Mouse (Mus musculus): ENCODE measurements around the gene Pomgnt1. TPM values are rescaled to one million over a fixed set of nuclear protein-coding genes. Genes with fewer than 3 reads are reported as not detected.

Pomgnt1 gene
- polyA plus RNA-seq, 1 experiment = 40.1 TPM

DNA sequence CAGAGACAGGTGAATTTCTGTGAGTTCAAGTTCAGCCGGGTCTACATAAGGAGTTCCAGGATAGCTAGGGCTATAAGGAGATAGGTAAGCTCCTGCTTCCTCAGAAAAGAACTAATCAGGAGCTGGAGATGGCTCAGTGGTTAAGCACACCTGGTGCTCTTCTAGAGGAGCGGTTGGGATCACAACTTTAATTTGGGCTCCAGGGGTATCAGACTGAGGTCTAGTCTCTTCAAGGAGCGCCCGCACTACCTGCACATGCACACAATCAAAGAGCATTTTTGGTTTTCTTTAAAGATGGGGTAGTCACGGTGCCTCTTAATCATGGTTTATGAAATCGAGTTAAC, 26.1 kb downstream of the Pomgnt1 start:
- no peak for TF ChIP-seq CTCF (IDR thresholded peaks at IDR 0.05; ENCODE audit: borderline replicate concordance, control insufficient read depth, extremely low read depth, insufficient read depth, low read length, poor library complexity)
- TF ChIP-seq POLR2A (IDR thresholded peaks at IDR 0.05; ENCODE audit: control insufficient read depth, extremely low read depth, insufficient read depth, low read length, poor library complexity) = no peak
- WGBS = 34% methylated on average over 6 of the region's 6 CpGs
- Histone ChIP-seq H3K27me3 (ENCODE audit: control insufficient read depth, insufficient read depth, low read length) (no peaks in the 10 kb centered on the region), H3K27ac (ENCODE audit: control insufficient read depth, insufficient read depth, low read length) (no peak overlapping the region), H3K4me3 (ENCODE audit: control insufficient read depth, insufficient read depth, low read length) (peak overlapping the region; percentile 70), H3K4me1 (replicated peaks; ENCODE audit: control insufficient read depth, insufficient read depth, low read length) (peaks cover 12% of the 10 kb centered on the region), H3K36me3 (ENCODE audit: control insufficient read depth, insufficient read depth, low read length) (0 out of 2 replicates have a peak, but pooled peaks cover 4% of the 10 kb centered on the region)
- no peak for DNase-seq

DNA sequence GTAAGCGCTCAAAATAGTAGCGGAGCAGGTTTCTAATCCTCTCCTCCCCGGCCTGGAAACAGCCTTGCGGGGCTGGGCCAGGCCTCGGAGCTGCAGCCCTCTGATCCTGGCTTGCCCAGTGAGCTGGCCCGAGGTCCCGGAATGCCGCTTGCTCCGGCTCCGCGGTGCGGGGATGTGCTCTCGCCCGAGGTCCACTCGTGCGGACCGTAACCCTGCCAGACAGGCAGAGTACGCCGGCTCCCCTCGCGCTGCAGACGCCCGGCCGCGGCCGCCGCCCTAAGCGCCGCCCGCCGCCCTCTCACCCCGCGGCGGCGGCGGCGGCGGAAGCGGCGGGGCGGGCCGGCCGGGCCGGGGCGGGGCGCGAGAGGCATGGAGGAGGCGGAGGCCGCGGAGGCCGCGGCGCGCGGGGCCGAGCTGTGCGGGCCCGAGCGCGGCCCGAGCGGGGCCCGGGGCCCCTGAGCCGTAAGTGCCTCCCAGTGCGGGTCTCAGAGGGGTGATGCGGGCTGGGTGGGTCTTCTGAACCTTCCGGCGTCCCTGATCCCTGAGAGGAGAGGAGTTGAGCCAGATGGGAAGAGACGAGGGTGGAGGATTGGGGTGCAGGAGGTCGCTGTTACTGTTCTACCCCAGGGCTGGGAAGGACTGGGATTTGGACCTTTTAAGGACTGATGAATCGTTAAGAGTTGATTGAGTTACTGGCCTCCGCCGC, 26.7 kb downstream of the Pomgnt1 start:
- Histone ChIP-seq H3K4me1 (replicated peaks; ENCODE audit: control insufficient read depth, insufficient read depth, low read length) (peaks cover 12% of the 10 kb centered on the region), H3K36me3 (ENCODE audit: control insufficient read depth, insufficient read depth, low read length) (0 out of 2 replicates have a peak, but pooled peaks cover 8% of the 10 kb centered on the region), H3K27ac (ENCODE audit: control insufficient read depth, insufficient read depth, low read length) (no peak overlapping the region), H3K27me3 (ENCODE audit: control insufficient read depth, insufficient read depth, low read length) (no peaks in the 10 kb centered on the region), H3K4me3 (ENCODE audit: control insufficient read depth, insufficient read depth, low read length) (peak overlapping the region; percentile 81)
- DNase-seq = peak; percentile 68
- no peak for TF ChIP-seq CTCF (IDR thresholded peaks at IDR 0.05; ENCODE audit: borderline replicate concordance, control insufficient read depth, extremely low read depth, insufficient read depth, low read length, poor library complexity)
- peak; percentile 84 for TF ChIP-seq POLR2A (IDR thresholded peaks at IDR 0.05; ENCODE audit: control insufficient read depth, extremely low read depth, insufficient read depth, low read length, poor library complexity)
- 5% methylated on average over 72 of the region's 73 CpGs for WGBS

GRCm38 (mm10) chr4:116150862-116151221, 27.2 kb downstream of the Pomgnt1 start:
- WGBS = 36% methylated on average over 4 of the region's 4 CpGs
- Histone ChIP-seq H3K27ac (ENCODE audit: control insufficient read depth, insufficient read depth, low read length) (no peak overlapping the region), H3K36me3 (ENCODE audit: control insufficient read depth, insufficient read depth, low read length) (0 out of 2 replicates have a peak, but pooled peaks cover 9% of the 10 kb centered on the region), H3K4me3 (ENCODE audit: control insufficient read depth, insufficient read depth, low read length) (peak overlapping the region; percentile 81), H3K4me1 (replicated peaks; ENCODE audit: control insufficient read depth, insufficient read depth, low read length) (peaks cover 12% of the 10 kb centered on the region), H3K27me3 (ENCODE audit: control insufficient read depth, insufficient read depth, low read length) (no peaks in the 10 kb centered on the region)
- DNase-seq = no peak
- no peak for TF ChIP-seq POLR2A (IDR thresholded peaks at IDR 0.05; ENCODE audit: control insufficient read depth, extremely low read depth, insufficient read depth, low read length, poor library complexity)
- TF ChIP-seq CTCF (IDR thresholded peaks at IDR 0.05; ENCODE audit: borderline replicate concordance, control insufficient read depth, extremely low read depth, insufficient read depth, low read length, poor library complexity) = no peak

GRCm38 (mm10) chr4:116151238-116151637, 27.6 kb downstream of the Pomgnt1 start, which contains the start of gene Lurap1:
Gene Lurap1, minus strand, starts transcription at chr4:116151338.
- Histone ChIP-seq H3K4me3 (ENCODE audit: control insufficient read depth, insufficient read depth, low read length) (peak within 1 kb of the TSS; percentile 81), H3K27ac (ENCODE audit: control insufficient read depth, insufficient read depth, low read length) (no peak within 1 kb of the TSS), H3K27me3 (ENCODE audit: control insufficient read depth, insufficient read depth, low read length) (no peaks in the 10 kb centered on the region), H3K36me3 (ENCODE audit: control insufficient read depth, insufficient read depth, low read length) (0 out of 2 replicates have a peak, but pooled peaks cover 12% of the 10 kb centered on the region), H3K4me1 (replicated peaks; ENCODE audit: control insufficient read depth, insufficient read depth, low read length) (peaks cover 12% of the 10 kb centered on the region)
- TF ChIP-seq POLR2A (IDR thresholded peaks at IDR 0.05; ENCODE audit: control insufficient read depth, extremely low read depth, insufficient read depth, low read length, poor library complexity) = no peak
- no peak for TF ChIP-seq CTCF (IDR thresholded peaks at IDR 0.05; ENCODE audit: borderline replicate concordance, control insufficient read depth, extremely low read depth, insufficient read depth, low read length, poor library complexity)
- WGBS = 80% methylated on average over 6 of the region's 6 CpGs
- DNase-seq = no peak

DNA sequence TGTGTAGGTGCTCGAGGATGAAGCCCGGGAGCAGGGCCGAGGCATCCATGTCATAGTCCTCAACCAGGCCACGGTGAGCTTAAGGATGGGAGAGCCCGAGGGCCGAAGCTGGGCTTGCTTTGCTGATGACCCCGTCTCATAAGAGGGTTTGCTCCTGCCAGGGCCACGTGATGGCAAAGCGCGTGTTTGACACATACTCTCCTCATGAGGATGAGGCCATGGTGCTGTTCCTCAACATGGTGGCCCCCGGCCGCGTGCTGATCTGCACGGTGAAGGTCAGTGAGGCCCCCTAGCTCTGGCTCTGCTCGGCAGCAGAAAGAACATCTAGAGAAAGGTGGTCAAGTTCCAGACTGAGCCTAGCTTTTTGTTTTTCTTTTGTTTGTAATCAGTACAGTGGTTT, 29.1 kb downstream of the Pomgnt1 start:
- no peak overlapping the region for H3K4me3 ChIP-seq (ENCODE audit: control insufficient read depth, insufficient read depth, low read length)
- H3K27ac ChIP-seq (ENCODE audit: control insufficient read depth, insufficient read depth, low read length) = no peak overlapping the region
- TF ChIP-seq CTCF (IDR thresholded peaks at IDR 0.05; ENCODE audit: borderline replicate concordance, control insufficient read depth, extremely low read depth, insufficient read depth, low read length, poor library complexity) = no peak
- TF ChIP-seq POLR2A (IDR thresholded peaks at IDR 0.05; ENCODE audit: control insufficient read depth, extremely low read depth, insufficient read depth, low read length, poor library complexity) = no peak
- no peaks in the 10 kb centered on the region for H3K27me3 ChIP-seq (ENCODE audit: control insufficient read depth, insufficient read depth, low read length)
- WGBS = 98% methylated on average over 15 of the region's 15 CpGs
- DNase-seq = no peak
- H3K36me3 ChIP-seq (ENCODE audit: control insufficient read depth, insufficient read depth, low read length) = 0 out of 2 replicates have a peak, but pooled peaks cover 16% of the 10 kb centered on the region
- peaks cover 12% of the 10 kb centered on the region for H3K4me1 ChIP-seq (replicated peaks; ENCODE audit: control insufficient read depth, insufficient read depth, low read length)

DNA sequence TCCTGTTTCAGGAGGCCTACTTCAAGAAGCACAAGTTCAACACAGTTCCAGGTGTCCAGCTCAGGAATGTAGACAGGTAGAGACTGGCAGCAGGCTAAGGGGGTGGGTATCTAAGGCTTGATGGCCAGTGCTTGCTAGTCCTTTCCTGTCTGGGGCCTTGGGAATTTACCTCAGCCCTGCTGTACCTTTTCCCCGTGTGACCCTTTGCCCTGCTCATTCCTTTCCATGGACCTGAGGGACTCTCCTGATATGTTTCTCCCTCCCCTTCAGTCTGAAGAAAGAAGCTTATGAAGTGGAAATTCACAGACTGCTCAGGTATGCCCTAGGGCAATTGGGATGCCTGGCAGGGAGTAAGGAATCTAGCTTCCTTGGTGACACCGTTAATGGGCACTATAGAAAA, 34.2 kb downstream of the Pomgnt1 start:
- no peak for TF ChIP-seq CTCF (IDR thresholded peaks at IDR 0.05; ENCODE audit: borderline replicate concordance, control insufficient read depth, extremely low read depth, insufficient read depth, low read length, poor library complexity)
- no peak for TF ChIP-seq POLR2A (IDR thresholded peaks at IDR 0.05; ENCODE audit: control insufficient read depth, extremely low read depth, insufficient read depth, low read length, poor library complexity)
- H3K27me3 ChIP-seq (ENCODE audit: control insufficient read depth, insufficient read depth, low read length) = no peaks in the 10 kb centered on the region
- no peak overlapping the region for H3K27ac ChIP-seq (ENCODE audit: control insufficient read depth, insufficient read depth, low read length)
- no peak for DNase-seq
- WGBS = 93% methylated on average over 2 of the region's 2 CpGs
- H3K4me1 ChIP-seq (replicated peaks; ENCODE audit: control insufficient read depth, insufficient read depth, low read length) = peaks cover 3% of the 10 kb centered on the region; the same call in 1 of the 2 replicates
- H3K4me3 ChIP-seq (ENCODE audit: control insufficient read depth, insufficient read depth, low read length) = no peak overlapping the region
- H3K36me3 ChIP-seq (ENCODE audit: control insufficient read depth, insufficient read depth, low read length) = 0 out of 2 replicates have a peak, but pooled peaks cover 16% of the 10 kb centered on the region
